Mouse (Mus musculus): ENCODE measurements around the gene Nr1h2. TPM values are rescaled to one million over a fixed set of nuclear protein-coding genes. Genes with fewer than 3 reads are reported as not detected.

Nr1h2 gene
- total and polyA plus RNA-seq, 3 experiments = 49.7 to 84.8 (median 53.7) TPM

DNA sequence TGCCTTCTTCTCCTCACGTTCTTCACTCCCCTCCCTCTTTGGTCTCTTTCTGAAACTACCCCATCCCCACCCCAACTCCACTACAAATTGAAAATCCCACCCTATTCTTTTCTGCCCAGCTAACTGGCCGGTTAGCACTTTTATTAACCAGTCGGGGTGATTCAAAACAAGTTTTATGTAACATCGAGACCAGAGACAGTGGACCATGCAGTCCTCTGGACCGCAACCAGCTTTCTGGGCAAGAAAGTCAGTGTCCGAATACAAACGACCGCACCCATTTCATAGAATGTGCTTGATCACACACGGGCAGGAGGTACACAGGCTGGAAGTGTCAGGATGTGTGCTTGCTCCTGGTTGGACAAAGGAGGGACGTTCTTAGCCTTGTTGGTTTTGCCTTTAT, 10.7 kb upstream of the Nr1h2 start:
- no peak overlapping the region for H3K4me3 ChIP-seq
- no peak overlapping the region for H3K27ac ChIP-seq
- no peak overlapping the region for H3K9ac ChIP-seq (ENCODE audit: low read depth, low read length)
- intact Hi-C loops (cut with DNase I) = loop anchor here (5.0 kb wide), 1 partner anchor 302 kb away; the partner anchor contains the start of gene Gm15517
- no peaks in the 10 kb centered on the region for H3K27me3 ChIP-seq (ENCODE audit: control insufficient read depth, insufficient read depth, low read length)
- H3K4me1 ChIP-seq (ENCODE audit: control insufficient read depth, insufficient read depth, low read length) = no peaks in the 10 kb centered on the region
- TF ChIP-seq EP300 (IDR thresholded peaks at IDR 0.05; ENCODE audit: insufficient read depth, low read depth, low read length) = no peak
- no peak for TF ChIP-seq POLR2A (IDR thresholded peaks at IDR 0.05; ENCODE audit: insufficient read depth, low read depth, low read length)
- TF ChIP-seq CTCF (IDR thresholded peaks at IDR 0.05) = no peak
- no peaks in the 10 kb centered on the region for H3K36me3 ChIP-seq (ENCODE audit: control insufficient read depth, insufficient read depth, low read length)
- WGBS = 81% methylated on average over 10 of the region's 10 CpGs
- no peak for DNase-seq
- no peaks in the 10 kb centered on the region for H3K79me2 ChIP-seq (replicated peaks; ENCODE audit: control insufficient read depth, insufficient read depth, low read length)

DNA sequence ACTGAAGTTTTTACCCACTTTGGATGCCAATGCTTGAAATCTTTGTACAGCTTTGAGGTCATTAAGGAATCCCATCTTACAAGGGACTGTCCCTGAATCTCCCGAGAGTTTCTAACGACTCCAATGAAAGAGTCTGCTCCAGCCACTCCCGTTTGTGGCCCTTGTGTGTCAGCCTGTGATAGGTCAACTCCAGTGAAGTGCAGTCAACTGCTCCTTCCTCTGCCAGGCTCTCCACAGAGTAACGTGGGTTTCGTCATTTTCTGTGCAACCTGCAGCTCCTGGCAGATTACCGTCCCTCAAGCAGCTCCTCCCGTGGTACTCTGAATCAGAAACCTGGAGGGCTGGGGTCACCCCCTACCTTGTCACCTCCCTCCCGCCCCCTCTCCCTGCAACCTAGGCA, 9.5 kb upstream of the Nr1h2 start:
- WGBS = 43% methylated on average over 8 of the region's 8 CpGs

DNA sequence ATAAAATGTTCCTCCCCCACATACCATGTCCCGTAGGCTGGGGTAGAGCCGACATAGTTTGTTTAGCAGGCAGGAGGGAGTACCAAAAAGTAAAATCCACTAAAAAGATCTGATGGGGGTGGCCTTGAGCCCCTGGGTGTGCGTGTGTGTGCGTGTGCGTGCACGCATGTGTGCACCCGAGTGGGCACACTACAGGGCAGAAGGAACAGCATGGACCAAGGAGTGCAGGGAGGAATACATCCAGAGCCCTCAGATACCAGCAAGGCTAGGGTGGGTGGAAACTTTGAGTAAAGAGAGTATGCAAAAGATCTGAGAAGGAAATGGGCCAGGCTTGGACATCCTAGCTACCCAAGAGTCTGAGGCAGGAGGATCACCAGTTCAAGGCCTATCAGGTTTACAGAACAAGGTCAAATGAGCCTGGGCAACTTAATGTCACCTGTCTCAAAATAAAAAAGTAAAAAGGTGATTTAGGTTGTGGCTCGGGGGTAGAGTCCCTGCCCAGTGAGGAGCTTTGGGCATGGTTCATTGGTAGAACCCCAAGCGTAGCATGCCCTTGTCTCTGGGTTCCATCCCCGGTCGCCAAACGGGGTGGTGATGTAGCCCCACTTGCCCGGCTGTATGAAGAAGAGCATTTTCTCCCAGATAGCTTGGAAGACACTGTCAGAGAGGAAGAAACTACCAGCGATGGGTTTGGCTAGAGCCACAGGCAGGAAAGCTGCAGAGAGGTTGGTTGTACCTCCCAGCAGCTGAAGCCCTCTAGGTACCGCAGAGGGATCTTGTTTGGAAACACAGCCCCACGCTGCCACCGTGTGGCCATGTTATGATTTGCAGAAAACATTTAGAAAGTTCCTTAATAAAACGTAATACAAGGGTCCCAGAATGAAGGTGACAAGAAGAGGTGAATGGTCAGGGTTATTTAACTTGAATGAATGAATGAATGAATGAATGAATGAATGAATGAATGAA, 7.0 kb upstream of the Nr1h2 start:
- no peaks in the 10 kb centered on the region for H3K4me1 ChIP-seq (ENCODE audit: control insufficient read depth, insufficient read depth, low read length)
- 52% methylated on average over 18 of the region's 18 CpGs for WGBS
- no peak overlapping the region for H3K9ac ChIP-seq (ENCODE audit: low read depth, low read length)
- no peak overlapping the region for H3K27ac ChIP-seq
- intact Hi-C loops (cut with DNase I) = loop anchor here (1.0 to 5.0 kb wide), 2 partner anchors 39 to 298 kb away; partner anchors contain the start of gene Gm15517
- peak; percentile 71 to 82 for DNase-seq
- no peaks in the 10 kb centered on the region for H3K27me3 ChIP-seq (ENCODE audit: control insufficient read depth, insufficient read depth, low read length)
- no peaks in the 10 kb centered on the region for H3K36me3 ChIP-seq (ENCODE audit: control insufficient read depth, insufficient read depth, low read length)
- H3K79me2 ChIP-seq (replicated peaks; ENCODE audit: control insufficient read depth, insufficient read depth, low read length) = no peaks in the 10 kb centered on the region
- H3K4me3 ChIP-seq = no peak overlapping the region
- TF ChIP-seq POLR2A (IDR thresholded peaks at IDR 0.05; ENCODE audit: insufficient read depth, low read depth, low read length) (no peak), CTCF (IDR thresholded peaks at IDR 0.05) (peak; percentile 83), EP300 (IDR thresholded peaks at IDR 0.05; ENCODE audit: insufficient read depth, low read depth, low read length) (peak; percentile 78; the same call in 1 of the 2 replicates)

More for the DNA sequence above, 9.5 kb upstream of the Nr1h2 start:
- no peak for TF ChIP-seq CTCF (IDR thresholded peaks at IDR 0.05)
- Histone ChIP-seq H3K4me1 (ENCODE audit: control insufficient read depth, insufficient read depth, low read length) (no peaks in the 10 kb centered on the region), H3K79me2 (replicated peaks; ENCODE audit: control insufficient read depth, insufficient read depth, low read length) (no peaks in the 10 kb centered on the region), H3K27ac (no peak overlapping the region), H3K36me3 (ENCODE audit: control insufficient read depth, insufficient read depth, low read length) (no peaks in the 10 kb centered on the region), H3K27me3 (ENCODE audit: control insufficient read depth, insufficient read depth, low read length) (no peaks in the 10 kb centered on the region), H3K4me3 (no peak overlapping the region), H3K9ac (ENCODE audit: low read depth, low read length) (no peak overlapping the region)
- DNase-seq = no peak
- intact Hi-C loops (cut with DNase I) = loop anchor here (5.0 kb wide), 1 partner anchor 301 kb away; the partner anchor contains the start of gene Gm15517

DNA sequence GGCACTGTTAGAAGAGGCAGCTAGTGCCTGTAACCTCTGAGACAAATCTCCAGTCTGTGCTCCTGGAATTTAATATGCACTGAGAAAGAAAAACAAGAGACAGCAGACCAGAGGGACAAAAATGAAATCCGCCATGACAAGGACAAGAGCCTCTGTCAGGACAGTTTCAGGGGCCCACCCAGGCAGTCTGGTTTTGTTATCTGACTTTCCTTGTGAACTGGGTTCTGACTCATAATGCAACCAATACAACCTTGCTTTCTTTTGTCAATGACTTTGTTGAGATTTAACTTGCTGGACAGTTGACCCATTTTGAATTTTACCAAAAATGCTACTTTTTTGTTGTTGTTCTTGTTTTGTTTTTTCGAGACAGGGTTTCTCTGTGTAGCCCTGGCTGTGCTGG, 3.9 kb upstream of the Nr1h2 start:
- H3K4me3 ChIP-seq = no peak overlapping the region
- no peak for DNase-seq
- no peak overlapping the region for H3K9ac ChIP-seq (ENCODE audit: low read depth, low read length)
- H3K27ac ChIP-seq = no peak overlapping the region
- 61% methylated on average over 2 of the region's 2 CpGs for WGBS
- H3K36me3 ChIP-seq (ENCODE audit: control insufficient read depth, insufficient read depth, low read length) = no peaks in the 10 kb centered on the region
- H3K4me1 ChIP-seq (ENCODE audit: control insufficient read depth, insufficient read depth, low read length) = no peaks in the 10 kb centered on the region; the same call in 1 of the 2 replicates
- intact Hi-C loops (cut with DNase I) = no loop called here
- no peaks in the 10 kb centered on the region for H3K27me3 ChIP-seq (ENCODE audit: control insufficient read depth, insufficient read depth, low read length)
- TF ChIP-seq POLR2A (IDR thresholded peaks at IDR 0.05; ENCODE audit: insufficient read depth, low read depth, low read length) (no peak), CTCF (IDR thresholded peaks at IDR 0.05) (no peak), EP300 (IDR thresholded peaks at IDR 0.05; ENCODE audit: insufficient read depth, low read depth, low read length) (no peak)
- H3K79me2 ChIP-seq (replicated peaks; ENCODE audit: control insufficient read depth, insufficient read depth, low read length) = no peaks in the 10 kb centered on the region

DNA sequence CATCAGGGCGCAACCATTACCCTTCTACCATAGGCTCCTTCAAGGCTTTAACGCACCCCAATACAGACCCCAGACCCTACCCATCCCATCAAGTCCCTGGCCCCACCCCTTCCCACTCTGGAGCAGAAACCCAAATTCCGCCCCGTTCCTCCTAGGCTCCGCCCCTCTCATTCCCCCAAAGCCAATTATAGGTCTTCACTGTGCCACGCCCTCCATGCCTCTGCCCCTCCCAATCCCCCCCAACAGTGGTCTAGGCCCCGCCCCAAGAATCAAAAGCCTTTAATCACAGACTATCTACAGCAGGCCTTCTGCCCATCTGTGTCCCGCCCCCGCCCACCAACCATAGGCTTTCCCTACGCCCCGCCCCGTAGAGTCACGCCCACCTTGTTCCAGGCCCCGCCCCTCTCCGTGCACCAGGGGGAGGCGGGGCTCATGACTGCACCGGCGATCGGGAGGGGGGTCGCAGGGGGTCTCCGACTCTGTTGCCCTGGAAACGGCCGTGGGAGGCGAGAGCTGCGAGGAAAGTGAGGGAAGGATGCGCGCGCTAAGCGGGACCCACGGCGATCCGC, 471 bp downstream of the Nr1h2 start:
- Histone ChIP-seq H3K27ac (peak overlapping the region; percentile 94), H3K27me3 (ENCODE audit: control insufficient read depth, insufficient read depth, low read length) (no peaks in the 10 kb centered on the region), H3K4me1 (ENCODE audit: control insufficient read depth, insufficient read depth, low read length) (no peaks in the 10 kb centered on the region; the same call in 1 of the 2 replicates), H3K9ac (ENCODE audit: low read depth, low read length) (peak overlapping the region; percentile 84), H3K4me3 (peak overlapping the region; percentile 100), H3K79me2 (replicated peaks; ENCODE audit: control insufficient read depth, insufficient read depth, low read length) (no peaks in the 10 kb centered on the region), H3K36me3 (ENCODE audit: control insufficient read depth, insufficient read depth, low read length) (no peaks in the 10 kb centered on the region)
- DNase-seq = peak; percentile 70 to 77
- WGBS = 2% methylated on average over 32 of the region's 32 CpGs
- TF ChIP-seq POLR2A (IDR thresholded peaks at IDR 0.05; ENCODE audit: insufficient read depth, low read depth, low read length) = no peak
- no peak for TF ChIP-seq EP300 (IDR thresholded peaks at IDR 0.05; ENCODE audit: insufficient read depth, low read depth, low read length)
- TF ChIP-seq CTCF (IDR thresholded peaks at IDR 0.05) = no peak
- intact Hi-C loops (cut with DNase I) = loop anchor here (5.0 kb wide), 4 partner anchors 181 to 1149 kb away; partner anchors contain the start of genes 1700028J19Rik, 2410002F23Rik and Vrk3

All from heart, adult 2 months (tissue).